Mouse (Mus musculus) G1E (cell line): Measurements from ENCODE around the gene Shb. TPM values are rescaled to one million over a fixed set of nuclear protein-coding genes. Genes with fewer than 3 reads are reported as not detected.
"Not testable (repeated sequence)": the region's sequence is repeated elsewhere in the genome, so short reads cannot be mapped to it uniquely, and the experiment has no call there.

ENCODE experiments used
- ATAC-seq: 2 replicates; pipeline ENCODE4 v1.8.0; 2016; ENCODE audit warnings: mild to moderate bottlenecking; ENCODE audit not compliant: insufficient number of reproducible peaks, poor library complexity, low FRiP score, severe bottlenecking; ENCODE audit errors: extremely low read depth
- DNase-seq: peaks from one replicate; pipeline ENCODE4 v3.0.0; 2012; ENCODE audit warnings: low spot score
- H3K27me3 ChIP-seq: 2 replicates; pipeline ENCODE4 v1.6.1; 2012; ENCODE audit warnings: mild to moderate bottlenecking, low read length, inconsistent platforms; ENCODE audit not compliant: insufficient read depth
- H3K36me3 ChIP-seq: replicated peaks from 2 replicates; pipeline ENCODE3; 2012; ENCODE audit warnings: mild to moderate bottlenecking, inconsistent platforms
- H3K4me1 ChIP-seq: 2 replicates; pipeline ENCODE4 v1.6.1; 2012; ENCODE audit warnings: low read depth, low read length, inconsistent platforms, mixed read lengths; ENCODE audit not compliant: insufficient read depth
- H3K4me3 ChIP-seq: 2 replicates; pipeline ENCODE4 v1.5.1; 2012; ENCODE audit warnings: low read depth, mild to moderate bottlenecking, inconsistent platforms, low read length, moderate library complexity, mixed read lengths
- H3K9me3 ChIP-seq: replicated peaks from 2 replicates; pipeline ENCODE4 v1.6.1; 2012; ENCODE audit warnings: inconsistent platforms
- CTCF ChIP-seq: IDR thresholded peaks from 2 replicates; pipeline ENCODE4 v1.5.1; 2012; ENCODE audit warnings: low read depth, low read length, inconsistent platforms, mixed read lengths
- GATA1 ChIP-seq: IDR thresholded peaks from 2 replicates; pipeline ENCODE4 v1.6.1; 2012; ENCODE audit warnings: borderline replicate concordance, low read length, inconsistent platforms, mixed read lengths
- GATA2 ChIP-seq: IDR thresholded peaks from 2 replicates; pipeline ENCODE4 v1.6.1; 2012; ENCODE audit warnings: low read depth, low read length, inconsistent platforms, borderline replicate concordance
- POLR2AphosphoS5 ChIP-seq: IDR thresholded peaks from 2 replicates; pipeline ENCODE4 v1.6.1; 2012; ENCODE audit warnings: low read depth, low read length, inconsistent platforms; ENCODE audit not compliant: insufficient replicate concordance
- TAL1 ChIP-seq: conservative IDR thresholded peaks from 2 replicates; pipeline ENCODE4 v1.6.1; 2012; ENCODE audit warnings: low read depth, low read length, inconsistent platforms, mixed read lengths
- polyA plus RNA-seq: library from polyadenylated mRNA; stranded (reverse); fragments of >175 nt; gene quantifications from 2 replicates; pipeline ENCODE4 v1.2.3, GENCODE M21; 2012
- total RNA-seq, 2 experiments: library from RNA; stranded (forward) in 1 of 2; stranded (reverse) in 1 of 2; fragments of 200-1000 nt in 1 of 2; fragments of >200 nt in 1 of 2; fragmentation: Nextera tagmentation in 1 of 2; gene quantifications; 2 replicates each; pipeline ENCODE4 v1.2.3; 2014 to 2017

Shb gene
- total and polyA plus RNA-seq, 3 experiments = not detected

GRCm38 (mm10) chr4:45393658-45394057, 138.6 kb downstream of the Shb start:
- ATAC-seq = no peak
- no peak for TF ChIP-seq GATA1
- no peak for TF ChIP-seq GATA2
- TF ChIP-seq CTCF = no peak
- no peak for TF ChIP-seq TAL1
- no peak for TF ChIP-seq POLR2AphosphoS5
- H3K9me3 ChIP-seq = 0 out of 2 replicates have a peak, but pooled peaks cover under 1% of the 10 kb centered on the region
- 0 out of 2 replicates have a peak, but pooled peaks cover 2% of the 10 kb centered on the region for H3K27me3 ChIP-seq
- peaks cover 50% of the 10 kb centered on the region for H3K4me1 ChIP-seq
- H3K36me3 ChIP-seq = peaks cover 36% of the 10 kb centered on the region
- no peak overlapping the region for H3K4me3 ChIP-seq
- no peak for DNase-seq

GRCm38 (mm10) chr4:45392994-45393393, 139.3 kb downstream of the Shb start:
- 0 out of 2 replicates have a peak, but pooled peaks cover 2% of the 10 kb centered on the region for H3K27me3 ChIP-seq
- H3K4me3 ChIP-seq = no peak overlapping the region
- ATAC-seq (no peak), DNase-seq (no peak)
- TF ChIP-seq GATA1 = no peak
- no peak for TF ChIP-seq POLR2AphosphoS5
- no peak for TF ChIP-seq GATA2
- TF ChIP-seq TAL1 = no peak
- TF ChIP-seq CTCF = no peak
- H3K36me3 ChIP-seq = peaks cover 29% of the 10 kb centered on the region
- no peaks in the 10 kb centered on the region for H3K9me3 ChIP-seq
- H3K4me1 ChIP-seq = peaks cover 47% of the 10 kb centered on the region

DNA sequence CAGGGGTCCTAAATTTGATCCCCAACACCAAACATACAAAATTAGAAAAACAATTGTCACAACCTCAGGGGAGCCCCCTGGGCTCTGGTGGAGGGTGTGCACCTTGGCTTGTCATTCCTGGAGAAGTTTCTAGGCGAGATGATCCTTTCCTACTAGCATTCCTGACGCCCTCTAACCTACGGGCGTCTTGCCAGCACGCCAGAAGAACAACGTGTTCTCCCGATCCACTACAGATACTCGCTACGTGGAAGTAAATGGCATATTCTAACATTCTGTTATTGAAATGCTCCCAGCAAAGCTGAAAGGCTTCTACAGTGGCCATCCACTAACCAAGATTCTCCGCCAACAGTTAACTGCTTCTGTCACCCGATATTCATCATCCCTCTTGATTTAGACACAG, 139.7 kb downstream of the Shb start:
- Histone ChIP-seq H3K4me1 (peaks cover 42% of the 10 kb centered on the region), H3K4me3 (no peak overlapping the region), H3K9me3 (no peaks in the 10 kb centered on the region), H3K27me3 (0 out of 2 replicates have a peak, but pooled peaks cover 2% of the 10 kb centered on the region), H3K36me3 (peaks cover 25% of the 10 kb centered on the region)
- no peak for TF ChIP-seq TAL1
- TF ChIP-seq GATA2 = no peak
- TF ChIP-seq GATA1 = no peak
- no peak for TF ChIP-seq POLR2AphosphoS5
- TF ChIP-seq CTCF = no peak
- no peak for ATAC-seq
- no peak for DNase-seq

- Histone ChIP-seq H3K36me3 (peaks cover 21% of the 10 kb centered on the region), H3K27me3 (0 out of 2 replicates have a peak, but pooled peaks cover 2% of the 10 kb centered on the region), H3K9me3 (no peaks in the 10 kb centered on the region), H3K4me1 (peaks cover 42% of the 10 kb centered on the region), H3K4me3 (no peak overlapping the region)
- DNase-seq (no peak), ATAC-seq (no peak)
- TF ChIP-seq GATA2 (no peak), TAL1 (no peak), GATA1 (no peak), POLR2AphosphoS5 (no peak), CTCF (no peak; the same call in 1 of the 2 replicates)
Measured at GRCm38 (mm10) chr4:45392099-45392498, 140.2 kb downstream of the Shb start.

- DNase-seq, H3K4me1 ChIP-seq, H3K4me3 ChIP-seq, H3K27me3 ChIP-seq, H3K36me3 ChIP-seq, H3K9me3 ChIP-seq, ATAC-seq: not testable (repeated sequence)
Measured at GRCm38 (mm10) chr4:45387296-45387695, 145.0 kb downstream of the Shb start.

- not testable (repeated sequence) for ATAC-seq, H3K9me3 ChIP-seq
Measured at GRCm38 (mm10) chr4:45382133-45382532, 150.1 kb downstream of the Shb start.

DNA sequence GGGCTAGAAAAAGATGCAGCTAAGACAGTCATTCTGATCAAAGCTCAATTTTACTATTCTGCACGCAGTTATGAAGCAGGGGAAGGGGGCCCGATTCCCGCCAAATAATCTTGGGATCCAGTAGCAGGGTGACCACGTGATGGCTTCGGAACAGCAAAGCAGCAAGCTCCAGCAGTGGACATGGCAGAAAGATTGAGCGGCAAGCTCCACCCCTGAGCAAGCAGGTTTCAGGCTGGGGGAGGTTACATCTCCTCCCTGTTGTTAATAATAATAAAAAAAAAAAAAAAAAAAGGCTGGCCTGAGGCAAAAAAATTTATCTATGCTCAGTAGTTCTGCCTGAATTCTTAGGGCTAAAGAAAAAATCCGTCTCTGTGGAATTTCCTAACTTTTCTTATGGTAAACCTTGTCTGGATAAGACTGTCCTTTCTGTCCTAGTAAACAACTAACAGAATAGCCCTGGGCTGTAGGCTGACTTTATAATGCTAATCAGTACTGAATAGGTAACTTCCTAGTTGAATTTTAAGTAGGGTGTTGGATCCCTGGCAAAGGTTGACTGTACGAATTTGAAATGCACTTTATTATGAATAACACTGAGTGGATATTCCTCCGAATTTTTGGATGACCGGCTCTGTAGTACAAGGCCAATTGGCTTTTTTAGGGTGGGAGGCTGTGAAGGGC, 151.2 kb downstream of the Shb start:
- not testable (repeated sequence) for ATAC-seq, H3K27me3 ChIP-seq, H3K4me3 ChIP-seq

More at GRCm38 (mm10) chr4:45382133-45382532, 150.1 kb downstream of the Shb start:
- not testable (repeated sequence) for H3K4me3 ChIP-seq, DNase-seq, H3K27me3 ChIP-seq, H3K4me1 ChIP-seq, H3K36me3 ChIP-seq

More for the DNA sequence above, 151.2 kb downstream of the Shb start:
- DNase-seq, H3K9me3 ChIP-seq, H3K4me1 ChIP-seq: not testable (repeated sequence)
- peaks cover 15% of the 10 kb centered on the region for H3K36me3 ChIP-seq
